Mouse (Mus musculus): ENCODE measurements around the gene Galnt10. TPM values are rescaled to one million over a fixed set of nuclear protein-coding genes. Genes with fewer than 3 reads are reported as not detected.

The Galnt10 gene
- total and polyA plus RNA-seq, 3 experiments: 0.07 to 0.85 TPM; not detected in 1

DNA sequence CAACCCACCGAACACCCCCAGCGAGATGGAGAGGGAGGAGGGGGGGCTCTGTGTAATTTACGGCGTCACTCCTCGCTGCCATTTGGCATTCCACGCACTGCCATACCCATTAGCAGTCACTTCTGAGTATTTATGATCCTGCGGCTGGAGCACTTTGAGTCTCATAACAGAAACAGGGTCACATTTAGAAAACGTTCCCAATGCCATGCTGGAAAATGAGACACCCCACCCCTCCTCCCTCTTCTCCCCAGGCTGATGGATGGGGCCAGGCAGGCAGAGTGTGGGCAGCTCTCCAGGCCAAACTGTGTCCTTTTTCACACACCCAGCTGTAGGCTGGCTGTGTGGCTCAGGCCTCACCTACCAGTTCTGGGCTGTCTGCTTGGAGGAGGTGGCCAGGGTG lies 38.7 kb downstream of the Galnt10 start:
- DNase-seq (ENCODE audit: extremely low read depth): no peak
- Histone ChIP-seq H3K27ac (ENCODE audit: insufficient read depth, low read depth) (no peak overlapping the region), H3K4me3 (replicated peaks in 1 of 3; ENCODE audit: low read depth in 2 of 3, low read length in 2 of 3, poor library complexity in 1 of 3) (no peak overlapping the region), H3K9me3 (replicated peaks; ENCODE audit: low read length) (peaks cover 3% of the 10 kb centered on the region), H3K9ac (ENCODE audit: insufficient read depth, low read depth) (no peak overlapping the region), H3K4me1 (ENCODE audit: control insufficient read depth in 1 of 2, insufficient read depth in 2 of 2) (0 out of 4 replicates have a peak, but pooled peaks cover 0 to 2% of the 10 kb centered on the region in 2 experiments), H3K27me3 (replicated peaks) (peaks cover 92% of the 10 kb centered on the region), H3K36me3 (replicated peaks in 1 of 2; ENCODE audit: control insufficient read depth in 1 of 2, insufficient read depth in 1 of 2, low read length in 1 of 2) (no peaks in the 10 kb centered on the region), H3K4me2 (ENCODE audit: insufficient read depth, low read depth, poor library complexity, severe bottlenecking) (no peak overlapping the region), H3K79me2 (replicated peaks; ENCODE audit: control insufficient read depth, extremely low read depth, insufficient read depth, poor library complexity, severe bottlenecking) (no peaks in the 10 kb centered on the region)
- dilution Hi-C loops (cut with MboI; ENCODE audit: extremely low pct_ligation_motif_present, extremely low pct_unique_long_range_greater_than_20kb, low sequenced_read_pairs) (no loop called here), in situ Hi-C loops (cut with MboI; ENCODE audit: low pct_ligation_motif_present, low pct_unique_long_range_greater_than_20kb, low sequenced_read_pairs) (no loop called here)
- TF ChIP-seq MAZ (IDR thresholded peaks at IDR 0.05; ENCODE audit: low read depth, low read length) (no peak), USF2 (conservative IDR thresholded peaks at IDR 0.05; ENCODE audit: low read depth, low read length) (no peak), NRF1 (IDR thresholded peaks at IDR 0.05; ENCODE audit: low read depth, low read length) (no peak), TCF12 (IDR thresholded peaks at IDR 0.05; ENCODE audit: low read depth, low read length) (no peak), RAD21 (IDR thresholded peaks at IDR 0.05; ENCODE audit: low read depth, low read length) (no peak), RCOR1 (conservative IDR thresholded peaks at IDR 0.05; ENCODE audit: low read depth, low read length) (no peak), NELFE (IDR thresholded peaks at IDR 0.05; ENCODE audit: low read depth, low read length) (no peak), ZC3H11A (IDR thresholded peaks at IDR 0.05; ENCODE audit: low read depth, low read length) (no peak), ETS1 (conservative IDR thresholded peaks at IDR 0.05; ENCODE audit: low read depth, low read length) (no peak)

DNA sequence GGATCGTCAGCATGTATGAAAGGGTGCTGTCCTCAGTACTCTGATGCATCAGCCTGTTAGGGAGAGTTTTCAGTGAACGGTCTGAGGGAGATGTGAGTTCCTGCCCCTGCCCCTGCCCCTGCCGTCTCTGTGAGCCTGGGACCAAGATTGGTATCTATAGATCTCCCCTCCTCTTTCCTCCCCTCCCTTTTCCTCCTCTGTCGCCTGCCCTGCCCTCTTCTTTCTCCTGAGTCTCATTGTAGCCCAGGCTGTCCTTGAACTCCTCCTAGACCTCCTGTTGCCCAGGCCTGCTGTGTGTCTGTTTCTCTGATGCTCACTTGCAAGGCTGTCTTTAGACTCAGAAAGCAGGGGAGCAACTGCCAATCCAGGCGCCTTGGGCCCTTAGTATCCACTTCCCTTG lies 39.6 kb downstream of the Galnt10 start:
- no peak overlapping the region for H3K4me2 ChIP-seq (ENCODE audit: insufficient read depth, low read depth, poor library complexity, severe bottlenecking)
- 0 out of 4 replicates have a peak, but pooled peaks cover 0 to 2% of the 10 kb centered on the region in 2 experiments for H3K4me1 ChIP-seq (ENCODE audit: control insufficient read depth in 1 of 2, insufficient read depth in 2 of 2)
- in situ Hi-C loops (cut with MboI; ENCODE audit: low pct_ligation_motif_present, low pct_unique_long_range_greater_than_20kb, low sequenced_read_pairs) (no loop called here), dilution Hi-C loops (cut with MboI; ENCODE audit: extremely low pct_ligation_motif_present, extremely low pct_unique_long_range_greater_than_20kb, low sequenced_read_pairs) (no loop called here)
- H3K4me3 ChIP-seq (replicated peaks in 1 of 3; ENCODE audit: low read depth in 2 of 3, low read length in 2 of 3, poor library complexity in 1 of 3): no peak overlapping the region
- H3K36me3 ChIP-seq (replicated peaks in 1 of 2; ENCODE audit: control insufficient read depth in 1 of 2, insufficient read depth in 1 of 2, low read length in 1 of 2): no peaks in the 10 kb centered on the region
- H3K79me2 ChIP-seq (replicated peaks; ENCODE audit: control insufficient read depth, extremely low read depth, insufficient read depth, poor library complexity, severe bottlenecking): no peaks in the 10 kb centered on the region
- H3K9ac ChIP-seq (ENCODE audit: insufficient read depth, low read depth): no peak overlapping the region
- no peak overlapping the region for H3K27ac ChIP-seq (ENCODE audit: insufficient read depth, low read depth)
- no peak for TF ChIP-seq ZC3H11A (IDR thresholded peaks at IDR 0.05; ENCODE audit: low read depth, low read length)
- no peak for TF ChIP-seq MYC (IDR thresholded peaks at IDR 0.05; ENCODE audit: low read depth, low read length)
- TF ChIP-seq BHLHE40 (IDR thresholded peaks at IDR 0.05; ENCODE audit: low read depth, low read length): no peak
- TF ChIP-seq EP300 (IDR thresholded peaks at IDR 0.05; ENCODE audit: low read length): no peak
- no peak for TF ChIP-seq ZNF384 (IDR thresholded peaks at IDR 0.05; ENCODE audit: low read depth, low read length)
- no peak for TF ChIP-seq ELF1 (IDR thresholded peaks at IDR 0.05; ENCODE audit: low read depth, low read length)
- TF ChIP-seq ETS1 (conservative IDR thresholded peaks at IDR 0.05; ENCODE audit: low read depth, low read length): no peak
- TF ChIP-seq NELFE (IDR thresholded peaks at IDR 0.05; ENCODE audit: low read depth, low read length): no peak
- no peak for TF ChIP-seq USF1 (IDR thresholded peaks at IDR 0.05; ENCODE audit: low read depth, low read length)
- TF ChIP-seq RCOR1 (conservative IDR thresholded peaks at IDR 0.05; ENCODE audit: low read depth, low read length): no peak
- no peak for TF ChIP-seq RAD21 (IDR thresholded peaks at IDR 0.05; ENCODE audit: low read depth, low read length)
- no peak for TF ChIP-seq MAX (IDR thresholded peaks at IDR 0.05; ENCODE audit: low read length)
- no peak for TF ChIP-seq GABPA (IDR thresholded peaks at IDR 0.05; ENCODE audit: insufficient replicate concordance, low read depth, low read length)
- TF ChIP-seq JUN (IDR thresholded peaks at IDR 0.05; ENCODE audit: insufficient read depth, low read depth, low read length): no peak
- no peak for TF ChIP-seq CHD2 (IDR thresholded peaks at IDR 0.05; ENCODE audit: low read length)
- H3K27me3 ChIP-seq (replicated peaks): peaks cover 92% of the 10 kb centered on the region
- H3K9me3 ChIP-seq (replicated peaks; ENCODE audit: low read length): peaks cover 3% of the 10 kb centered on the region
- DNase-seq (ENCODE audit: extremely low read depth): no peak
